Mouse (Mus musculus) midbrain, embryonic 10.5 days (tissue): ENCODE measurements around the gene Borcs6. TPM values are rescaled to one million over a fixed set of nuclear protein-coding genes. Genes with fewer than 3 reads are reported as not detected.

Experiments
- DNase-seq: peaks from one replicate; pipeline ENCODE4 v3.0.0-alpha.2; 2017; ENCODE audit warnings: low spot score
- H3K27ac ChIP-seq: fragments of 300-500 bp; sonication (generic); replicated peaks from 2 replicates; pipeline ENCODE4 v1.5.1; 2016; ENCODE audit warnings: mild to moderate bottlenecking
- H3K27me3 ChIP-seq: fragments of 300-500 bp; sonication (generic); 2 replicates; pipeline ENCODE4 v1.6.1; 2016; ENCODE audit warnings: low read depth, mild to moderate bottlenecking; ENCODE audit not compliant: poor library complexity, severe bottlenecking
- H3K36me3 ChIP-seq: fragments of 300-500 bp; sonication (generic); 2 replicates; pipeline ENCODE4 v1.6.1; 2016; ENCODE audit warnings: mild to moderate bottlenecking, moderate library complexity
- H3K4me1 ChIP-seq: fragments of 300-500 bp; sonication (generic); 2 replicates; pipeline ENCODE4 v1.6.1; 2016
- H3K4me3 ChIP-seq: fragments of 300-500 bp; sonication (generic); 2 replicates; pipeline ENCODE4 v1.5.1; 2016; ENCODE audit warnings: mild to moderate bottlenecking, moderate library complexity
- H3K9me3 ChIP-seq: fragments of 300-500 bp; sonication (generic); replicated peaks from 2 replicates; pipeline ENCODE4 v1.6.1; 2016; ENCODE audit warnings: mild to moderate bottlenecking
- WGBS: fragments of 180-500 bp; shearing (Covaris S2); methylation state at CpG from one replicate; pipeline ENCODE4 v1.1.7; 2016; 5-methylcytosine and 5-hydroxymethylcytosine counted together
- polyA plus RNA-seq: library from polyadenylated mRNA; unstranded; fragments of >200 nt; fragmentation: Nextera tagmentation; extraction: Ambion mirVana; gene quantifications from 2 replicates; pipeline ENCODE4 v1.2.1, GENCODE M21; 2016

The Borcs6 gene
- polyA plus RNA-seq, 1 experiment from 2014 or later, result 6.9 TPM

DNA sequence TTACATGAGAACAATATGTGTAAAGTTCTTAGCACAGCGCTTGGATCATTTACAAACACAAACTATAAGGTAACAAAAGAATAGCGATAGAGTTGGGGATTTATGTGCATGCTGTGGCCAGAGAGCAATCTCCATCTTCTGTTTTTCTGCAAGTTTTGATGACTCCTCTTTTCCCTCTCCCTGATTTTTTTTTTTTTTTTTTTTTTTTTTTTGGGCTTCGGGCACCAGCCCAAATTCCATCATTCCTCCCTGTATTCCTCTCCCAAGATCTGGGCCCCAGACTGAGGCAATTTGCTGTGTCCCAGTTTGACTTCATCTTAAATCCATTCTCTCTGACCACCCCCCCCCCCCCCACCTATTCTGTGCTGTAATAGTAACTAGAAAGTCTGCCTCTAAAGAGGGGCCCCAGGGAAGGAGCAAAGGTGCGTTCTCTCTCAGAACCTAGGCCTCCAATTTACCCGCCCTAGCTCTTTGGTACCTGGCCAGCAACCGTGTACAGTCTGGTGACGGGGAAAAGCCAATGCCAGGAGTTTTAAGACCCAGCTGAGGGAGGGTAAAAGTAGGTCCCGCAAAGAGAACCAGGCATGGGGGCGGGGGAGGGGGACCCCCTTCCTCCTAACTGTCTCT is 37.0 kb downstream of the Borcs6 start:
- H3K4me3 ChIP-seq, result peak overlapping the region; percentile 65
- H3K4me1 ChIP-seq, result peaks cover 78% of the 10 kb centered on the region
- DNase-seq, result no peak
- H3K9me3 ChIP-seq, result no peaks in the 10 kb centered on the region
- WGBS, result 12% methylated on average over 9 of the region's 9 CpGs
- peak overlapping the region; percentile 77 for H3K27ac ChIP-seq
- H3K27me3 ChIP-seq, result peaks cover 4% of the 10 kb centered on the region; the same call in 1 of the 2 replicates
- peaks cover 20% of the 10 kb centered on the region for H3K36me3 ChIP-seq

DNA sequence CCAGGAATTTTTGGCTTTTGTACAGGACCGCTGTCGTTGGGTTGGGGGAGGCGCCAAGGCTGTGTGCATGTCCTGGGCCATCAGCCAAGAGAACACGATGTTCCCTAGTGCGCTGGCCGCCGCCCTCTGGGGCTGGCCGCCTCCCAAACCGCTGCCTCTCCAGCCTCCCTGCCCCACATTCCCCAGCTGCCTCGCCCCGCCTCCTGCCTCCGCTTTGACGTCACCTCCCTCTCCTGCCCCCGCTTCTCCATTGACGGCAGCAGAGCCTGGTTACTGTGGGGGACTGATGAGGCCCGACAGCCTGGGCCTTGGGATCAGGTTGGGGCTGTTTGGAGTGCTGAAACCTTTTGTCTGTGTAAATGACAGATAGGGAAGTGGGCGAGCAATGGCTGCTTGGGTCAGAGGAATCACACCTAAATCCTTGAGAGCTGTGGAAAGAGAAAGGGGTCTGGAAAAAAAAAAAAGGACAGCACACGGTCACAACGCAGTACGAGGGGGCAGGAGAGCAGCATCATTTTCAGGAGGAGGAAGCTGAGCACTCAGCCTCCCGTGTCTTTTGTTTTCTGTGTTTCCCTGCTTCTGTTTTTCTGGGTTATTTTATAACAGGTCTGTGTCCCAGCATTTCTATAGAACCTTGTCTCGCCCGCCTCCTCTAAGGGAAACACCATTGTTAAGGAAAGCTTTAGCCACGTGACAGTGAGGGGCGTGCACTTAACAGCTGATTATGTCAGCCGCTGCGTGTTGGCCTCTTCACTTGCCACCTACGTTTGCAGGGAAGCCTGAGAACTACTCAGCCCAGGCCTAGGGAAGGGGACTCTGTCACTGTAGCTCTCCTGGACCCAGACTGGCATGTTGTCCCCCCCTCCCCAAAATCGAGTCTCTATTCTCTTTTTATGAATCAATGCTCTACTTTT is 37.7 kb downstream of the Borcs6 start:
- 2% methylated on average over 29 of the region's 29 CpGs for WGBS
- Histone ChIP-seq H3K27ac (peak overlapping the region; percentile 77), H3K9me3 (no peaks in the 10 kb centered on the region), H3K4me3 (peak overlapping the region; percentile 65), H3K4me1 (peaks cover 70% of the 10 kb centered on the region), H3K36me3 (peaks cover 22% of the 10 kb centered on the region), H3K27me3 (peaks cover 4% of the 10 kb centered on the region; the same call in 1 of the 2 replicates)
- DNase-seq, result peak; percentile 85

DNA sequence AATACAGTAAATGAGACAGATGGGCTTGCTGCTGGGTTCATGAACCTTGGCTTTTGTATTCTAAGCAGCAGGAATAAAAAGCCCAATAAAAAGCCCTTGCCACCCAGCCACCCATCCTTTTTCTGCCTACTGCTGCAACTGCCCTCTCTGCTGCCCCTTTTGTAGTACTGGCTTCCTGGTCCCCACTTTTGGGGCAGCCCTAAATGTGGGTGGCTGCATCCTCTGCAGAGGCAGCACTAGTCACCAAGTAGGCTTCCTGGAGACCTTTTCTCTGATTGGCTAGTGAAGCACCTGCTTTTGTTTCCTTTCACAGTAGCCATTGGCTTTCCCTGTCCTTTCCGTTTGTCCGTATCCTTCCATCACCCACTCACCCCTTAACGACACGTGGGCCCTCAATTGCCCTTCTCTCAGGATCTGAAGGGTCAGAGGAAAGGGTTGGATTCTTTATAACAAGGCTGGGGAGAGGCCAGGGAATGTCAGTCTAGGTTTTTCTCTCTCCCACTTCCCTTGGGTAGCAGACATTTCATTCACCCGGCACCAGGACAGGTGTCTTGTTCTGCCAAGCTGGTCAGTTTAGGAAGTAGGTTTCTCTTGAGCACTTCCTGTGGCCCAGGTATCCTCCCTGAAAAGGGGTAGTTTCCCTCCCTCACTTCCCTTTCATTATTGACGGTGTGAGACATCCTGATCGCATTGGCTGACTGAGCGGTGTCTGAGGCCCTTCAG is 38.7 kb downstream of the Borcs6 start:
- peaks cover 70% of the 10 kb centered on the region for H3K4me1 ChIP-seq
- WGBS, result 22% methylated on average over 8 of the region's 8 CpGs
- no peak for DNase-seq

DNA sequence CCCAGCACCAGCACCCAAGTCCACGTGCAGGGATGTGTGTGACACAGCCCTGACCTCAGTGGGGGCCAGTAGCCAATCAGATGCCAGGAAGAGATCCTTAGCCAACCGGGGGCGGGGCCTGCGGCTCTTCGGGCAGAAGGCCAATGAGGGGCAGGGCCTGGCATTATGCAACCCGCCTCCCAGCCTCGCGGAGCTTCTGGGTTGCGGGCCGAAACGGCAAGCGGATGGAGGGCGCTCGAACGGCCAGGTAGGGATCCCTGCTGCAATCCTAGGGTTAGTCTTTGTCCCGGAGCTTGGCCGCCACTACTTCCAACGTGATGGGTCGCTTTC is 39.2 kb downstream of the Borcs6 start:
- peak; percentile 93 for DNase-seq
- Histone ChIP-seq H3K27me3 (peaks cover 4% of the 10 kb centered on the region; the same call in 1 of the 2 replicates), H3K9me3 (no peaks in the 10 kb centered on the region), H3K4me3 (peak overlapping the region; percentile 65), H3K27ac (peak overlapping the region; percentile 83), H3K36me3 (peaks cover 31% of the 10 kb centered on the region), H3K4me1 (peaks cover 70% of the 10 kb centered on the region)
- WGBS, result 0% methylated on average over 19 of the region's 19 CpGs

More for the DNA sequence above, 38.7 kb downstream of the Borcs6 start:
- H3K4me3 ChIP-seq, result peak overlapping the region; percentile 65
- H3K9me3 ChIP-seq, result no peaks in the 10 kb centered on the region
- peaks cover 4% of the 10 kb centered on the region; the same call in 1 of the 2 replicates for H3K27me3 ChIP-seq
- peaks cover 26% of the 10 kb centered on the region for H3K36me3 ChIP-seq
- H3K27ac ChIP-seq, result peak overlapping the region; percentile 83

DNA sequence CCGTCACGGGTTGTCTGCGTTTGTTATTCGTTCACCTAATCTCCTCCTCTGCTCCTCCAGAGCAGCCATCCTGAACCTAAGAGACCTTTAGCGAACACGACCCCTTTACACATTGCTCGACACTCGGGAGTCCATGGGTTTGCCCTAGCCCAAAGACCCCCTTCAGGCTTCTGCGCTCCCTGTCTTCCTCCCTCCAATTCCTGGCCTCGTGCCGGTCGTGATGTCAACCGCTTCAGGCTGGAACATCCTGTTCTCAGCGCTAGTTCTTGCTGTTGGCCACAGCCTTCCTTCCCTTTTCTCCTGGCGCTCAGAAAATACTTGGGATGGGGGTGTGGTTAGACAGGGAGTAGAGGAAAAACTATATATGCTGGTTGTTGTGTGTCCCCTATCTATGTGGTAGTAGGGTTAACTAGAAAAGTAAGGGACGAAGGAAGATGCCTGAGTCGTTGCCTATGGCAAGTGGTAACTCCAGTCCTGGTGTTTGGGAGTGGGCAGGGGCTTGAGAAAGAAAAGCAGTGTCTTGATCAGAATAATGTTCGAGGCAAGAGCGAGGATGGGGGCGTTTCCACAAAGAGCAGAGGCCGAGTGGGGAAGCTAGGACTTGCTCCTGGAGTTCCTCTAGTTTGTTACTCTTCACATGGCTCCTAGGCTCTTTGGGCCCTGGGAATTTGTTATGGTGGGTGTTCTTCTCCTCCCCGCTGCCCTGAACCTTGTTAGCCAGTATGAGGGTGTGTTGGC is 39.8 kb downstream of the Borcs6 start:
- Histone ChIP-seq H3K4me3 (peak overlapping the region; percentile 65), H3K27ac (peak overlapping the region; percentile 83), H3K36me3 (peaks cover 37% of the 10 kb centered on the region), H3K4me1 (peaks cover 64% of the 10 kb centered on the region), H3K27me3 (peaks cover 4% of the 10 kb centered on the region; the same call in 1 of the 2 replicates), H3K9me3 (no peaks in the 10 kb centered on the region)
- 2% methylated on average over 22 of the region's 22 CpGs for WGBS
- no peak for DNase-seq

DNA sequence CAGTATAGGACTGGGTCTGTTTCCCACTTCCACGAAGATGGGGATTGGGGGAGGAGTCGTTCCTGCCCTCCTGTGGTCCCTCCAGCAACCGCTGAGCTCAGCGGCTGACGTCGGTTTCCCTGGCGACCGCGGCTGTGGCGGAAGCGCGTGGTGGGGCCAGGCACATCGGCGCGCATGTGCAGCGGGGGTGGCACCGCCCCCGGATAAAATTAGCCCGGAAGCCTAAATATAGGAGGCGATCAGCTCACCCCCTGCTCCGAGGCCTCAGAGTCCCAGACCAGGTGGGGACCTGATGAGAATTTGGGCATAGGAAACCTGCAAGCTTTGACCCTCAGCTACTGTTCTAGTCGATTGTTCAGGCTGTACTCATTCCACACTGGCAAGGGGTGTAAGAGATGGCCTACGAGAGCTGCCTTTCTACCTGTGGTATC is 40.4 kb downstream of the Borcs6 start:
- H3K4me1 ChIP-seq, result peaks cover 60% of the 10 kb centered on the region
- 3% methylated on average over 23 of the region's 23 CpGs for WGBS
- peak; percentile 87 for DNase-seq

DNA sequence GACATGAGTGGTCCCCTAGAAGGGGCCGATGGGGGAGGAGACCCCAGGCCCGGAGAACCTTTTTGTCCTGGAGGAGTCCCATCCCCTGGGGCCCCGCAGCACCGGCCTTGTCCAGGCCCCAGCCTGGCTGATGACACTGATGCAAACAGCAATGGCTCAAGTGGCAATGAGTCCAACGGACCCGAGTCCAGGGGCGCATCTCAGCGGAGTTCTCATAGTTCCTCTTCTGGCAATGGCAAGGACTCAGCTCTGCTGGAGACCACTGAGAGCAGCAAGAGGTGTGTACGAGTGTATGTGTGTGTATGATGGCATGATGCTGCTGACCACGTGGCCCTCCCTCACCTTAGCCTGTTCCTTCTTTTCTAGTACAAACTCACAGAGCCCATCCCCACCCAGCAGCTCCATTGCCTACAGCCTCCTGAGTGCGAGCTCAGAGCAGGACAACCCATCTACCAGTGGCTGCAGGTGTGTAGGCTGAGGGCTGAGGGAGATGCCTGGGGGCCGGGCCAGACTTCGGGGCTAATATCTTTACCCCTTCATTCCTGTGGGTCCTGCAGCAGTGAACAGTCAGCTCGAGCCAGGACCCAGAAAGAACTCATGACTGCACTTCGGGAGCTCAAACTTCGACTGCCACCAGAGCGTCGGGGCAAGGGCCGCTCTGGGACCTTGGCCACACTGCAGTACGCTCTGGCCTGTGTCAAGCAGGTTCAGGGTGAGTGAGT is 41.3 kb downstream of the Borcs6 start:
- WGBS, result 92% methylated on average over 20 of the region's 20 CpGs
- no peaks in the 10 kb centered on the region for H3K9me3 ChIP-seq
- DNase-seq, result no peak
- peak overlapping the region; percentile 65 for H3K4me3 ChIP-seq
- peaks cover 52% of the 10 kb centered on the region for H3K36me3 ChIP-seq
- H3K27ac ChIP-seq, result peak overlapping the region; percentile 83; the same call in 1 of the 2 replicates
- H3K4me1 ChIP-seq, result peaks cover 52% of the 10 kb centered on the region
- peaks cover 4% of the 10 kb centered on the region; the same call in 1 of the 2 replicates for H3K27me3 ChIP-seq

More for the DNA sequence above, 40.4 kb downstream of the Borcs6 start:
- Histone ChIP-seq H3K9me3 (no peaks in the 10 kb centered on the region), H3K4me3 (peak overlapping the region; percentile 65), H3K36me3 (peaks cover 43% of the 10 kb centered on the region), H3K27me3 (peaks cover 4% of the 10 kb centered on the region; the same call in 1 of the 2 replicates), H3K27ac (peak overlapping the region; percentile 83)

DNA sequence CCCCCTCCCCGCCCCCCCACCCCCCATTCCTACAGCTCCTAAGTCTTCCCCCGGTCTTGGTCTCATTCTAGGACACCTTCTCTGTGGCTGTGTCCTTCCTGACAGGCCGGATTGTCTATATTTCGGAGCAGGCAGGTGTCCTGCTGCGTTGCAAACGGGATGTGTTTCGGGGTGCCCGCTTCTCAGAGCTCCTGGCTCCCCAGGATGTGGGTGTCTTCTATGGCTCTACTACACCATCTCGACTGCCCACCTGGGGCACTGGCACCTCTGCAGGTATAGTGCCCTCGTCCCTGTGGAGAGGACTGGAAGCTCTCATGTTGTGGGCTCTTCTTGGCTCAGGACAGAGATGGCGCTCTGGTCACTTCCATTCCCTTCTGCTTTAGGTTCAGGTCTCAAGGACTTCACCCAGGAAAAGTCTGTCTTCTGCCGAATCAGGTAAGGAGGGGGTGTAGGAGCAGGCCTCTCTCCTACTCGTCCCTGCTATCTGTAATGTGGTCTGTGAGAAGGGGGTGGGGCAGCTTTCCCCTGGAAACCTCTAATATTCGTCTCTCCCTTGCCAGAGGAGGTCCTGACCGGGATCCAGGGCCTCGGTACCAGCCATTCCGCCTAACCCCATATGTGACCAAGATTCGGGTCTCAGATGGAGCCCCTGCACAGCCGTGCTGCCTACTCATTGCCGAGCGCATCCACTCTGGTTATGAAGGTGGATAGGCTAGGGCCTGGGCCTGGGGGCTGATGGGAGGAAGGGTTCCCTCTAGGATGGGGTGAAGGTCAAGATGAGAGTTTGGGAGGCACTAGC is 42.3 kb downstream of the Borcs6 start:
- Histone ChIP-seq H3K4me3 (no peak overlapping the region; the same call in 1 of the 2 replicates), H3K36me3 (peaks cover 62% of the 10 kb centered on the region), H3K27ac (no peak overlapping the region; the same call in 1 of the 2 replicates), H3K9me3 (no peaks in the 10 kb centered on the region), H3K27me3 (no peaks in the 10 kb centered on the region), H3K4me1 (peaks cover 42% of the 10 kb centered on the region)
- no peak for DNase-seq
- WGBS, result 90% methylated on average over 21 of the region's 21 CpGs

DNA sequence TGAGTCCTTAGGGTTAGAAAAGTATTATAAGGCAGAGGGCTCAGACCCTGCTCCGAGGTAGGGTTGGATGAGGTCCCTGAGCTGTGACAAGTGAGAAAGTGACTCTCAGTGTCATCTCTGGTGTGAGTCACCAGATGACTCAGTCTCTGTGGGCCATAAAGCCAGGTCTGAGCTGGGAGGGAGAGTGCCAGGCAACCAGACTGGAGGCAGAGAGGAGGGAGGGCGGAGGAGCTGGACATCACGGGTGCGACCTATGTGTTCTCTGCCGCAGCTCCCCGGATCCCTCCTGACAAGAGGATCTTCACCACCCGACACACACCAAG is 42.8 kb downstream of the Borcs6 start:
- Histone ChIP-seq H3K36me3 (peaks cover 68% of the 10 kb centered on the region), H3K4me1 (peaks cover 36% of the 10 kb centered on the region), H3K27me3 (no peaks in the 10 kb centered on the region), H3K4me3 (no peak overlapping the region), H3K9me3 (no peaks in the 10 kb centered on the region), H3K27ac (no peak overlapping the region)
- WGBS, result 93% methylated on average over 7 of the region's 7 CpGs
- no peak for DNase-seq

DNA sequence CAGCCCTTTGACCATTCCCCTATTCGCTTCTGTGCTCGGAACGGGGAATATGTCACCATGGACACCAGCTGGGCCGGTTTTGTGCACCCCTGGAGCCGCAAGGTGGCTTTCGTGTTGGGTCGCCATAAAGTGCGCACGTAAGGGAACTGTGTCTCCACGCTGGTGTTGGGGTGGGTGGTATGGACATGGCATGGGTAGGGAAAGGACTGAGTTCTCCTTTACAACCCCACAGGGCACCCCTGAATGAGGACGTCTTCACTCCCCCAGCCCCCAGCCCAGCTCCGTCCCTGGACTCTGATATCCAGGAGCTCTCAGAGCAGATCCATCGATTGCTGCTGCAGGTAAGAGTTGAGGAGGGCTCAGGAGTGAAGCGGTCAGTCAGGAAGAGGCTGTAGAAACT is 43.6 kb downstream of the Borcs6 start:
- H3K27ac ChIP-seq, result no peak overlapping the region
- WGBS, result 95% methylated on average over 14 of the region's 14 CpGs
- DNase-seq, result no peak
- peaks cover 75% of the 10 kb centered on the region for H3K36me3 ChIP-seq
- H3K4me1 ChIP-seq, result peaks cover 28% of the 10 kb centered on the region
- H3K27me3 ChIP-seq, result no peaks in the 10 kb centered on the region
- H3K4me3 ChIP-seq, result no peak overlapping the region
- no peaks in the 10 kb centered on the region for H3K9me3 ChIP-seq
